Mouse (Mus musculus): ENCODE results near the gene Man2b1.

- TF ChIP-seq ELF1 (IDR thresholded peaks at IDR 0.05; ENCODE audit: low read depth, low read length) (no peak), CTCF (IDR thresholded peaks at IDR 0.05 in 2 of 3, conservative IDR thresholded peaks at IDR 0.05 in 1 of 3; ENCODE audit: control insufficient read depth in 1 of 3, insufficient read depth in 1 of 3, low read depth in 2 of 3, low read length in 3 of 3, poor library complexity in 1 of 3, severe bottlenecking in 1 of 3) (no peak), ZC3H11A (IDR thresholded peaks at IDR 0.05; ENCODE audit: low read depth, low read length) (no peak), POLR2AphosphoS2 (IDR thresholded peaks at IDR 0.05; ENCODE audit: low read length) (no peak), EP300 (IDR thresholded peaks at IDR 0.05; ENCODE audit: low read depth in 1 of 2, low read length in 2 of 2) (no peak), GATA1 (IDR thresholded peaks at IDR 0.05; ENCODE audit: low read depth, low read length) (no peak), MAFK (IDR thresholded peaks at IDR 0.05; ENCODE audit: borderline replicate concordance, low read depth, low read length) (no peak), POLR2A (IDR thresholded peaks at IDR 0.05; ENCODE audit: control insufficient read depth in 1 of 2, insufficient read depth in 1 of 2, low read depth in 1 of 2, low read length in 2 of 2, poor library complexity in 1 of 2) (no peak), SIN3A (IDR thresholded peaks at IDR 0.05; ENCODE audit: low read length) (no peak), TCF12 (IDR thresholded peaks at IDR 0.05; ENCODE audit: low read depth, low read length) (no peak), MXI1 (IDR thresholded peaks at IDR 0.05; ENCODE audit: low read depth, low read length) (no peak), MAX (IDR thresholded peaks at IDR 0.05; ENCODE audit: low read length) (no peak)
Measured at GRCm38 (mm10) chr8:85119052-85119981, 36.2 kb downstream of the Man2b1 start.

Measured in MEL (cell line).